Mouse (Mus musculus): Measurements from ENCODE around the gene Plekhb2.

DNA sequence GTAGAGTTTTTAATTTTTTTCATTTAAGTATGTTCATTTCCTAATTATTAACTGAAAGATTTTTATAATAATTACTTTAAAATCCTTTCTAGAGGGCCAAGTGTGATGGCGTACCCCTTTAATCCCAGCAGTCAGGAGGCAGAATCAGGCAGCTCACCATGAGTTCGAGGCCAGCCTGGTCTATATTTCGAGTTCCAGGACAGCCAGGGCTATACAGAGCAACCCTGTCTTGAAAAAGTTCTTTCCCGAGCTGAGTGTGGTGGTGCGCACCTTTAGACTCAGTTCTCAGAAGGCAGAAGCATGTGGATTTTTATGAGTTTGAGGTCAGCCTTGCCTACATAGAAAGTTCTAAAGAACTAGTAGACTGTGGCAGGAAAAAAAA is 17.8 kb downstream of the Plekhb2 start:
- TF ChIP-seq POLR2A (IDR thresholded peaks at IDR 0.05; ENCODE audit: low read depth, low read length): no peak
- TF ChIP-seq CTCF (IDR thresholded peaks at IDR 0.05; ENCODE audit: borderline replicate concordance, insufficient read depth, low read length): no peak
